Mouse (Mus musculus) liver, postnatal 0 days (tissue): ENCODE measurements around the gene Med12l.

Source experiments
- CTCF ChIP-seq: sonication (generic); IDR thresholded peaks from 2 replicates; pipeline ENCODE4 v1.5.1; 2016; ENCODE audit warnings: antibody characterized with exemption, low read depth
- EP300 ChIP-seq: IDR thresholded peaks from 2 replicates; pipeline ENCODE4 v1.6.1; 2016; ENCODE audit warnings: antibody characterized with exemption, low read depth, mild to moderate bottlenecking

- no peak for TF ChIP-seq EP300
- TF ChIP-seq CTCF: no peak
These were observed 106.3 kb downstream of the Med12l start for GRCm38 (mm10) chr3:59111944-59112343.
